In genomic region chr10:79668771-79669575, GRCm38 (mm10) we compare ENCODE assay signal across 8 mouse cellular contexts. TPM values are rescaled to one million over a fixed set of nuclear protein-coding genes. Genes with fewer than 3 reads are reported as not detected.
DNase-seq lines count a peak whose midpoint lies in the region; ATAC-seq lines count a peak whose summit lies in the region.

Gene Tpgs1 (plus strand): TSS chr10:79669369.

- peak; percentile 81 for ATAC-seq in hindbrain, embryonic 11.5 days (ENCODE audit: low FRiP score)

- no peaks in the 10 kb centered on the region for H3K9me3 ChIP-seq in hindbrain, embryonic 11.5 days (ENCODE audit: control insufficient read depth, low read length)

- H3K27ac ChIP-seq in hindbrain, embryonic 11.5 days (ENCODE audit: low read depth, low read length), result peak within 1 kb of the TSS; percentile 95

- DNase-seq in MN1 (ENCODE audit: low spot score), result peak; percentile 95
- peak; percentile 96 for DNase-seq in cerebellum, adult 9-10 months
- DNase-seq in frontal cortex, adult 2 months (ENCODE audit: extremely low spot score in 1 of 2, low spot score in 1 of 2), result peak; percentile 89 to 97
- DNase-seq in hindbrain, embryonic 11.5 days (ENCODE audit: low spot score), result peak; percentile 93
- DNase-seq in layer of hippocampus, postnatal 10 days (ENCODE audit: low spot score in 2 of 2), result peak; percentile 95 to 96
- DNase-seq in lung, postnatal 10 days, result peak; percentile 92
- peak; percentile 86 for DNase-seq in ovary, postnatal 36 days (ENCODE audit: low spot score)
- DNase-seq in thymus, postnatal 25 days, result peak; percentile 88

- peak within 1 kb of the TSS; percentile 96 for H3K4me3 ChIP-seq in hindbrain, embryonic 11.5 days (ENCODE audit: low read depth, low read length)

- H3K4me1 ChIP-seq in hindbrain, embryonic 11.5 days (replicated peaks; ENCODE audit: control insufficient read depth, insufficient read depth, low read length), result peaks cover 6% of the 10 kb centered on the region

- peak within 1 kb of the TSS; percentile 96 for H3K9ac ChIP-seq in hindbrain, embryonic 11.5 days (ENCODE audit: low read depth, low read length)

- H3K27me3 ChIP-seq in hindbrain, embryonic 11.5 days (ENCODE audit: control insufficient read depth, insufficient read depth, low read length), result no peaks in the 10 kb centered on the region

- H3K36me3 ChIP-seq in hindbrain, embryonic 11.5 days (ENCODE audit: control insufficient read depth, insufficient read depth, low read length), result no peaks in the 10 kb centered on the region

- WGBS in hindbrain, embryonic 11.5 days, result under 1% methylated on average over 45 of the region's 45 CpGs

- peak within 1 kb of the TSS; percentile 91 for H3K4me2 ChIP-seq in hindbrain, embryonic 11.5 days (replicated peaks; ENCODE audit: low read depth, low read length)

RNA-seq across cellular contexts. Expression of gene Tpgs1, which starts in this region (rescaled TPM):
- polyA plus RNA-seq in frontal cortex, adult 2 months (2012; rRNA removed), result 89.4 and 92.3 TPM in 2 replicates
- 69.6 and 70.8 TPM in 2 replicates for polyA plus RNA-seq in hindbrain, embryonic 11.5 days (2014; fragmentation: Nextera tagmentation; extraction: Ambion mirVana)
- 10 to 100 TPM; 68.5 to 80.9 TPM for total RNA-seq in layer of hippocampus, postnatal 10 days (2021)

Comparison
In these comparisons a context has a peak if more than half of its experiments do, and no peak if none do; other contexts are left out.
1. Peak in every context shown above with its lines: DNase-seq, ATAC-seq, H3K4me3 ChIP-seq and H3K27ac ChIP-seq.